8 mouse cellular contexts compared by ENCODE assay signal in genomic region chr6:59498079-59498478, GRCm38 (mm10).
DNase-seq lines count a peak whose midpoint lies in the region; ATAC-seq and TF ChIP-seq lines count a peak whose summit lies in the region.
"Had no signal": no experiment of that assay in that cellular context is flagged by ENCODE, and none has a peak within 500 bp of the region (broad histone marks: within the 10 kb centered on the region; RNA-seq: fewer than 3 reads in every experiment).

No protein-coding gene starts in this region.

- WGBS in cerebellum, adult 2 months, result 31% methylated on average over 7 of the region's 7 CpGs
- 28% methylated on average over 7 of the region's 7 CpGs for WGBS in lung, postnatal 0 days

- H3ac ChIP-seq in C2C12 (ENCODE audit: control insufficient read depth, insufficient read length, low read depth), result no peak overlapping the region

- peak; percentile 37 for DNase-seq in ES-E14 (ENCODE audit: low read depth, low spot score)
- peak; percentile 36 to 69 for DNase-seq in cerebellum, adult 2 months
- peak; percentile 11 to 87 for DNase-seq in frontal cortex, adult 2 months (ENCODE audit: extremely low spot score in 1 of 2, low spot score in 1 of 2)
- DNase-seq in kidney, postnatal 25 days, result peak; percentile 62 to 76
- peak; percentile 35 for DNase-seq in lung, postnatal 0 days (ENCODE audit: low spot score)
- DNase-seq in right cerebral cortex, postnatal 4 days, result peak; percentile 77

- TF ChIP-seq CTCF in C2C12 (IDR thresholded peaks at IDR 0.05; ENCODE audit: control insufficient read depth, insufficient read depth, insufficient read length), result peak; percentile 68
- TF ChIP-seq CTCF in cerebellum, adult 2 months (IDR thresholded peaks at IDR 0.05; ENCODE audit: borderline replicate concordance, insufficient read depth, low read depth, low read length), result peak; percentile 85
- peak; percentile 75 for TF ChIP-seq CTCF in lung, postnatal 0 days (IDR thresholded peaks at IDR 0.05)

- H3K4me3 ChIP-seq in C2C12 (ENCODE audit: insufficient read depth, poor library complexity, severe bottlenecking) (no peak overlapping the region), ES-E14 (ENCODE audit: insufficient read depth in 1 of 2, low read depth in 1 of 2, low read length in 2 of 2, poor library complexity in 1 of 2, severe bottlenecking in 1 of 2) (no peak overlapping the region)
- H3K4me3 ChIP-seq in cerebellum, adult 2 months (replicated peaks; ENCODE audit: insufficient read depth, low read depth, low read length), result no peak overlapping the region
- H3K4me3 ChIP-seq in lung, postnatal 0 days (ENCODE audit: low read depth, low read length), result no peak overlapping the region
- H3K4me3 ChIP-seq: heart, embryonic 13.5 days had no signal

- H3K79me2 ChIP-seq in C2C12 (ENCODE audit: control insufficient read depth, insufficient read depth), result no peaks in the 10 kb centered on the region

- no peaks in the 10 kb centered on the region for H3K9me3 ChIP-seq in ES-E14 (ENCODE audit: control insufficient read depth, insufficient read depth, low read depth, low read length)
- H3K9me3 ChIP-seq in lung, postnatal 0 days (ENCODE audit: low read length), result no peaks in the 10 kb centered on the region
- H3K9me3 ChIP-seq: heart, embryonic 13.5 days had no signal

- H3K27ac ChIP-seq in ES-E14 (ENCODE audit: insufficient read depth, low read depth, low read length, poor library complexity, severe bottlenecking), result no peak overlapping the region
- no peak overlapping the region for H3K27ac ChIP-seq in cerebellum, adult 2 months (ENCODE audit: insufficient read depth, low read length)
- H3K27ac ChIP-seq in lung, postnatal 0 days (ENCODE audit: low read length), result no peak overlapping the region
- H3K27ac ChIP-seq: heart, embryonic 13.5 days had no signal

- TF ChIP-seq EP300 in lung, postnatal 0 days (IDR thresholded peaks at IDR 0.05), result no peak

- no peaks in the 10 kb centered on the region for H3K4me1 ChIP-seq in ES-E14 (ENCODE audit: control insufficient read depth in 2 of 2, insufficient read depth in 2 of 2, low read length in 2 of 2, poor library complexity in 1 of 2)
- no peaks in the 10 kb centered on the region for H3K4me1 ChIP-seq in cerebellum, adult 2 months (ENCODE audit: control insufficient read depth, insufficient read depth, low read length)
- no peaks in the 10 kb centered on the region for H3K4me1 ChIP-seq in lung, postnatal 0 days (ENCODE audit: insufficient read depth, low read depth, low read length)
- H3K4me1 ChIP-seq: heart, embryonic 13.5 days had no signal

- no peak for ATAC-seq in lung, postnatal 0 days

- TF ChIP-seq POLR2A in cerebellum, adult 2 months (IDR thresholded peaks at IDR 0.05; ENCODE audit: borderline replicate concordance, insufficient read depth, low read length), result no peak

- no peaks in the 10 kb centered on the region for H3K36me3 ChIP-seq in C2C12 (ENCODE audit: control insufficient read depth, insufficient read depth)
- no peaks in the 10 kb centered on the region for H3K36me3 ChIP-seq in ES-E14 (ENCODE audit: control insufficient read depth, insufficient read depth, low read length, poor library complexity, severe bottlenecking)
- H3K36me3 ChIP-seq in lung, postnatal 0 days (ENCODE audit: insufficient read depth, low read length), result no peaks in the 10 kb centered on the region
- H3K36me3 ChIP-seq: heart, embryonic 13.5 days had no signal

- no peaks in the 10 kb centered on the region for H3K27me3 ChIP-seq in C2C12 (ENCODE audit: control insufficient read depth, insufficient read depth, insufficient read length)
- H3K27me3 ChIP-seq in cerebellum, adult 2 months (ENCODE audit: control insufficient read depth, insufficient read depth, low read length), result no peaks in the 10 kb centered on the region
- no peaks in the 10 kb centered on the region for H3K27me3 ChIP-seq in lung, postnatal 0 days (replicated peaks; ENCODE audit: insufficient read depth, low read length)
- H3K27me3 ChIP-seq: heart, embryonic 13.5 days had no signal

- H3K9ac ChIP-seq in ES-E14 (ENCODE audit: insufficient read depth, low read depth, low read length, poor library complexity, severe bottlenecking), result no peak overlapping the region
- H3K9ac ChIP-seq in lung, postnatal 0 days (replicated peaks; ENCODE audit: low read depth), result no peak overlapping the region
- H3K9ac ChIP-seq: heart, embryonic 13.5 days had no signal

- in situ Hi-C loops in ES-E14 (cut with MboI; ENCODE audit: low sequenced_read_pairs in 2 of 2, unreplicated experiment in 2 of 2), result loop anchor here in 1 of 2 experiments (25.0 kb wide), 1 partner anchor 236 kb away; no protein-coding TSS in a partner anchor

- H3K4me2 ChIP-seq in lung, postnatal 0 days (replicated peaks; ENCODE audit: low read depth, low read length), result no peak overlapping the region
- H3K4me2 ChIP-seq: heart, embryonic 13.5 days had no signal

- no peaks in the 10 kb centered on the region for H3K79me3 ChIP-seq in C2C12 (ENCODE audit: low read depth)

TF ChIP-seq in C2C12, 6 proteins besides CTCF, POLR2A, EP300 and RAD21:
- no peak for TF ChIP-seq CEBPB (IDR thresholded peaks at IDR 0.05; ENCODE audit: low read depth)
- no peak for TF ChIP-seq MYOG (IDR thresholded peaks at IDR 0.05; ENCODE audit: control insufficient read depth, extremely low read depth, insufficient read length)
- no peak for TF ChIP-seq MAX (IDR thresholded peaks at IDR 0.05)
- no peak for TF ChIP-seq MYOD1 (IDR thresholded peaks at IDR 0.05; ENCODE audit: control insufficient read depth, insufficient read length, low read depth)
- no peak for TF ChIP-seq USF1 (IDR thresholded peaks at IDR 0.05; ENCODE audit: low read depth)

TF ChIP-seq in ES-E14, 5 proteins besides CTCF, POLR2A, EP300 and RAD21:
- no peak for TF ChIP-seq MAFK (IDR thresholded peaks at IDR 0.05; ENCODE audit: insufficient read depth, low read depth, low read length)
- peak; percentile 55 for TF ChIP-seq ZC3H11A (IDR thresholded peaks at IDR 0.05; ENCODE audit: borderline replicate concordance, low read depth, low read length)
